Mouse (Mus musculus): ENCODE results near the gene Dzank1. TPM values are rescaled to one million over a fixed set of nuclear protein-coding genes. Genes with fewer than 3 reads are reported as not detected.

The Dzank1 gene
- polyA plus RNA-seq, 1 experiment from 2014 or later = 1.2 TPM

DNA sequence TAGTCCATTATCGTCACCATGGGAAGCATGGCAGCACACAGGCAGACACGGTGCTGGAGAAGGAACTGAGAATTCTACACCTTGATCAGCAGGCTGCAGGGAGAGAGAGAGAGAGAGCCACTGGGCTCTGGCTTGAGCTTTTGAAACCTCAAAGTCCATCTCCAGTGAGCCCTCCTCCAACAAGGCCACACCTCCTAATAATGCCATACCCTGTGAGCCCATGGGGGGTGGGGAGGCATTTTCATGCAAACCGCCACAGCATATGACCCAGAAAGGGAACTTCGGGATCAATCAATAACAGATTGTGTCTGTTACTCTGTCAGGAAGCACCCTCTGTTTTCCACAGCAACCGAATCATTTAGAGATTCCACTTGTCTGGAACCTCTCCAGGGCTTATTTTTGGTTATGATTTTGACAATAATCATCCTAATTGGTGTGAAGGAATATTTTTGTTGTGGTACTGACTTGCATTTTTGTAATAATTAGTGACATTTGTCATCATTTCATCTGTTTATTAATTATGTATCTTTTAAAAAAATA is 95.9 kb downstream of the Dzank1 start:
- Histone ChIP-seq H3K4me1 (ENCODE audit: insufficient read depth, low read depth, low read length) (no peaks in the 10 kb centered on the region), H3K9me3 (ENCODE audit: low read length) (no peaks in the 10 kb centered on the region), H3K27me3 (replicated peaks; ENCODE audit: insufficient read depth, low read length) (no peaks in the 10 kb centered on the region), H3K36me3 (ENCODE audit: insufficient read depth, low read length) (no peaks in the 10 kb centered on the region), H3K27ac (ENCODE audit: low read length) (no peak overlapping the region), H3K4me3 (ENCODE audit: low read depth, low read length) (no peak overlapping the region), H3K9ac (replicated peaks; ENCODE audit: low read depth) (no peak overlapping the region), H3K4me2 (replicated peaks; ENCODE audit: low read depth, low read length) (no peak overlapping the region)
- ATAC-seq = no peak
- no peak for DNase-seq (ENCODE audit: low spot score)
- 63% methylated on average over 5 of the region's 5 CpGs for WGBS
- no peak for TF ChIP-seq CTCF (IDR thresholded peaks at IDR 0.05)
- no peak for TF ChIP-seq EP300 (IDR thresholded peaks at IDR 0.05)

DNA sequence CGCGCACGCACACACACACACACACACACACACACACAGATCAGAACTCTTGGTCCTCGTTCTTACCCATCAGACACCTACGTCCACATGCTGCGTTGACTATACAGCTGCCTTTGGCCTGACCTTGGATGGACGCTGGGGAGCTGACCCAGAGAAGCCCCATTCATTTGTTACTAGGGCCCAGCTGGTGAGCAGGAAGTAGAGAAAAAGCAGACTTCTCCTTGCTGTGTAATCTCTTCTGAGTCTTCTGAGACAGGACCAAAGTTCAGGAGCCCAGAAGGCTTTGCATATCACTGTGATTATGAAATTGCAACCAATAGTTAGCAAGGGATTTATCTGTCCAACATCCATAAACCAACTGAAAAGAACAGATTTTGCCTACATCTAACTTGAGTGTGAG is 98.0 kb downstream of the Dzank1 start:
- ATAC-seq (no peak), DNase-seq (ENCODE audit: low spot score) (no peak)
- H3K27ac ChIP-seq (ENCODE audit: low read length) = no peak overlapping the region
- WGBS = 75% methylated on average over 7 of the region's 7 CpGs
- H3K4me2 ChIP-seq (replicated peaks; ENCODE audit: low read depth, low read length) = no peak overlapping the region
- no peak for TF ChIP-seq EP300 (IDR thresholded peaks at IDR 0.05)
- no peak for TF ChIP-seq CTCF (IDR thresholded peaks at IDR 0.05)
- no peak overlapping the region for H3K4me3 ChIP-seq (ENCODE audit: low read depth, low read length)
- H3K4me1 ChIP-seq (ENCODE audit: insufficient read depth, low read depth, low read length) = no peaks in the 10 kb centered on the region
- no peaks in the 10 kb centered on the region for H3K9me3 ChIP-seq (ENCODE audit: low read length)
- no peak overlapping the region for H3K9ac ChIP-seq (replicated peaks; ENCODE audit: low read depth)
- H3K36me3 ChIP-seq (ENCODE audit: insufficient read depth, low read length) = no peaks in the 10 kb centered on the region
- no peaks in the 10 kb centered on the region for H3K27me3 ChIP-seq (replicated peaks; ENCODE audit: insufficient read depth, low read length)

DNA sequence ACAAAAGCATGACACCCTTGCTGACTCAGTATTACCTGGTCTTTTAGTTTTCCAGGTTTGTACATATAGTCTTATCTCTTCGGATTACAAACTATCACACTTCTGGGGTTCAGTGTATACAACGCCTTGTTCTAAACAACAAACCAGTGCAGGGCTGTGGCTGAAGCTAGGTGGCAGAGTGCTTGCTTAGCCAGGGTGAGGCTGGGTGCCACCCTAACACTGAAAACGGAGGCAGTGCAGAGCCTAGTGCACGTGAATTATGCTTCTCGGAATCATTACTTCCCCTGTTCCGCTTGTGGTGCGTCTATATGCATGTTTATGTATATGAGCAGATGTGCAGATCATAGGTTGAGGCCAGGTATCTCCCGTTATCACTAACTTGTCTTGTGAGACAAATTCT is 98.6 kb downstream of the Dzank1 start:
- Histone ChIP-seq H3K4me2 (replicated peaks; ENCODE audit: low read depth, low read length) (no peak overlapping the region), H3K27me3 (replicated peaks; ENCODE audit: insufficient read depth, low read length) (no peaks in the 10 kb centered on the region), H3K4me1 (ENCODE audit: insufficient read depth, low read depth, low read length) (no peaks in the 10 kb centered on the region), H3K9me3 (ENCODE audit: low read length) (no peaks in the 10 kb centered on the region), H3K9ac (replicated peaks; ENCODE audit: low read depth) (no peak overlapping the region), H3K4me3 (ENCODE audit: low read depth, low read length) (no peak overlapping the region), H3K36me3 (ENCODE audit: insufficient read depth, low read length) (no peaks in the 10 kb centered on the region), H3K27ac (ENCODE audit: low read length) (no peak overlapping the region)
- 75% methylated on average over 8 of the region's 8 CpGs for WGBS
- TF ChIP-seq EP300 (IDR thresholded peaks at IDR 0.05) = no peak
- no peak for TF ChIP-seq CTCF (IDR thresholded peaks at IDR 0.05)
- DNase-seq (ENCODE audit: low spot score) (no peak), ATAC-seq (no peak)

GRCm38 (mm10) chr2:144427852-144428251 is 99.4 kb downstream of the Dzank1 start:
- Histone ChIP-seq H3K4me2 (replicated peaks; ENCODE audit: low read depth, low read length) (no peak overlapping the region), H3K9ac (replicated peaks; ENCODE audit: low read depth) (no peak overlapping the region), H3K4me3 (ENCODE audit: low read depth, low read length) (no peak overlapping the region), H3K9me3 (ENCODE audit: low read length) (no peaks in the 10 kb centered on the region), H3K4me1 (ENCODE audit: insufficient read depth, low read depth, low read length) (no peaks in the 10 kb centered on the region), H3K36me3 (ENCODE audit: insufficient read depth, low read length) (no peaks in the 10 kb centered on the region), H3K27ac (ENCODE audit: low read length) (no peak overlapping the region), H3K27me3 (replicated peaks; ENCODE audit: insufficient read depth, low read length) (no peaks in the 10 kb centered on the region)
- WGBS = 65% methylated on average over 5 of the region's 5 CpGs
- ATAC-seq = no peak
- no peak for TF ChIP-seq EP300 (IDR thresholded peaks at IDR 0.05)
- no peak for TF ChIP-seq CTCF (IDR thresholded peaks at IDR 0.05)
- no peak for DNase-seq (ENCODE audit: low spot score)

- H3K36me3 ChIP-seq (ENCODE audit: insufficient read depth, low read length) = no peaks in the 10 kb centered on the region
- TF ChIP-seq CTCF (IDR thresholded peaks at IDR 0.05) (no peak), EP300 (IDR thresholded peaks at IDR 0.05) (no peak)
- H3K4me3 ChIP-seq (ENCODE audit: low read depth, low read length) = no peak overlapping the region
- WGBS = 69% methylated on average over 1 of the region's 1 CpGs
- DNase-seq (ENCODE audit: low spot score) = no peak
- H3K4me1 ChIP-seq (ENCODE audit: insufficient read depth, low read depth, low read length) = no peaks in the 10 kb centered on the region
- no peaks in the 10 kb centered on the region for H3K9me3 ChIP-seq (ENCODE audit: low read length)
- no peak for ATAC-seq
- no peak overlapping the region for H3K27ac ChIP-seq (ENCODE audit: low read length)
- no peak overlapping the region for H3K4me2 ChIP-seq (replicated peaks; ENCODE audit: low read depth, low read length)
- H3K9ac ChIP-seq (replicated peaks; ENCODE audit: low read depth) = no peak overlapping the region
- H3K27me3 ChIP-seq (replicated peaks; ENCODE audit: insufficient read depth, low read length) = no peaks in the 10 kb centered on the region
Measured at GRCm38 (mm10) chr2:144425761-144426160, 101.5 kb downstream of the Dzank1 start.

- no peaks in the 10 kb centered on the region for H3K36me3 ChIP-seq (ENCODE audit: insufficient read depth, low read length)
- no peak overlapping the region for H3K4me3 ChIP-seq (ENCODE audit: low read depth, low read length)
- ATAC-seq = no peak
- 65% methylated on average over 10 of the region's 10 CpGs for WGBS
- no peaks in the 10 kb centered on the region for H3K4me1 ChIP-seq (ENCODE audit: insufficient read depth, low read depth, low read length)
- H3K9ac ChIP-seq (replicated peaks; ENCODE audit: low read depth) = no peak overlapping the region
- H3K27ac ChIP-seq (ENCODE audit: low read length) = no peak overlapping the region
- no peak for TF ChIP-seq EP300 (IDR thresholded peaks at IDR 0.05)
- TF ChIP-seq CTCF (IDR thresholded peaks at IDR 0.05) = no peak
- no peak overlapping the region for H3K4me2 ChIP-seq (replicated peaks; ENCODE audit: low read depth, low read length)
- no peaks in the 10 kb centered on the region for H3K27me3 ChIP-seq (replicated peaks; ENCODE audit: insufficient read depth, low read length)
- H3K9me3 ChIP-seq (ENCODE audit: low read length) = no peaks in the 10 kb centered on the region
- DNase-seq (ENCODE audit: low spot score) = no peak
Measured at GRCm38 (mm10) chr2:144422094-144422675, 105.0 kb downstream of the Dzank1 start.

Other genes with a start within 250 kb of the Dzank1 start
- gene Ovol2, start 195.3 kb downstream of the Dzank1 start, polyA plus RNA-seq (2015; fragmentation: Nextera tagmentation; extraction: Ambion mirVana) = 3.9 and 4.0 TPM in 2 replicates
- 19.1 and 21.9 TPM in 2 replicates for gene Kat14, start 158.4 kb downstream of the Dzank1 start, polyA plus RNA-seq (2015; fragmentation: Nextera tagmentation; extraction: Ambion mirVana)
- gene Pet117, start 158.4 kb downstream of the Dzank1 start, polyA plus RNA-seq (2015; fragmentation: Nextera tagmentation; extraction: Ambion mirVana) = 1.6 and 2.5 TPM in 2 replicates
- gene Polr3f, start 304 bp upstream of the Dzank1 start, polyA plus RNA-seq (2015; fragmentation: Nextera tagmentation; extraction: Ambion mirVana) = 11.5 and 11.9 TPM in 2 replicates
- 42.3 and 45.1 TPM in 2 replicates for gene Rbbp9, start 23.5 kb upstream of the Dzank1 start, polyA plus RNA-seq (2015; fragmentation: Nextera tagmentation; extraction: Ambion mirVana)
- gene Sec23b, start 28.8 kb upstream of the Dzank1 start, polyA plus RNA-seq (2015; fragmentation: Nextera tagmentation; extraction: Ambion mirVana) = 62.4 and 64.3 TPM in 2 replicates
- gene Smim26, start 66.6 kb upstream of the Dzank1 start, polyA plus RNA-seq (2015; fragmentation: Nextera tagmentation; extraction: Ambion mirVana) = 38.6 and 41.7 TPM in 2 replicates
- 29.3 and 31.4 TPM in 2 replicates for gene Dtd1, start 72.5 kb upstream of the Dzank1 start, polyA plus RNA-seq (2015; fragmentation: Nextera tagmentation; extraction: Ambion mirVana)